Mouse (Mus musculus) cerebellum, postnatal 14 days (tissue): ENCODE measurements around the gene Dhrs9.

Experiments used
- DNase-seq, 2 experiments: peaks; one replicate each; pipeline ENCODE4 v3.0.0; 2021; ENCODE audit warnings: mixed read lengths in 2 of 2

Gene Dhrs9

GRCm38 (mm10) chr2:69424829-69425228 is 44.6 kb downstream of the Dhrs9 start:
- DNase-seq, result no peak

GRCm38 (mm10) chr2:69426081-69426480 is 45.8 kb downstream of the Dhrs9 start:
- DNase-seq, result peak in 1 of 2 experiments; percentile 26

GRCm38 (mm10) chr2:69427141-69427540 is 46.9 kb downstream of the Dhrs9 start:
- no peak for DNase-seq

GRCm38 (mm10) chr2:69428116-69428515 is 47.9 kb downstream of the Dhrs9 start:
- DNase-seq, result peak; percentile 88 to 91

GRCm38 (mm10) chr2:69441656-69442055 is 61.4 kb downstream of the Dhrs9 start:
- no peak for DNase-seq

- DNase-seq, result no peak
Measured at GRCm38 (mm10) chr2:69445896-69446472, 65.7 kb downstream of the Dhrs9 start.

- no peak for DNase-seq
Measured at GRCm38 (mm10) chr2:69448581-69448980, 68.3 kb downstream of the Dhrs9 start.

- no peak for DNase-seq
Measured at GRCm38 (mm10) chr2:69451128-69451527, 70.9 kb downstream of the Dhrs9 start.
